Mouse (Mus musculus) CD4-positive, CD25-positive, alpha-beta regulatory T cell, adult 2 months (primary cell): ENCODE results near the gene Sh3rf1.
"Not testable (repeated sequence)": the region's sequence is repeated elsewhere in the genome, so short reads cannot be mapped to it uniquely, and the experiment has no call there.

Experiments
- DNase-seq: peaks from one replicate; pipeline ENCODE4 v3.0.0-alpha.2; 2012; ENCODE audit warnings: low read depth, low spot score

Sh3rf1 gene

GRCm38 (mm10) chr8:61361476-61361875 is 137.8 kb downstream of the Sh3rf1 start:
- no peak for DNase-seq

GRCm38 (mm10) chr8:61362301-61362913 is 138.7 kb downstream of the Sh3rf1 start:
- DNase-seq: no peak

DNA sequence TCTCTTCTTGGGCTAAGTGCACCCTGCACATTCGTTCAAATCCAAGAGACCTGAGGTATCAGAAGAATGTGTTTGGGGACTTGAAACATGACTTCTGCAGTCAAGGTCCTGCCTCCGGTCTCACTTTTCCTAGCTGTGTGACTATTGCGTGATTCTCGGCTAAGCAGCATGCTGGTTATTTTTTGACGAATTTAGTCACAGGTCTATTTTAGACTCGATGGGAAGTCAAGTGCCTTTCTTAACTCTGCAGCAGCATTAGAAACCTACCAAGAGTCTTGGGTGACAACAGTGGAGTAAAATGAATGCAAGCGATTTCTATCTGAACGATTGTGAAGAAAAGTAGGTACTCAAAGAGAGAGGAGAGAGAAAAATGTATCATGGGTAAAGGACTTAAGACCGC is 149.6 kb downstream of the Sh3rf1 start:
- DNase-seq: no peak

DNA sequence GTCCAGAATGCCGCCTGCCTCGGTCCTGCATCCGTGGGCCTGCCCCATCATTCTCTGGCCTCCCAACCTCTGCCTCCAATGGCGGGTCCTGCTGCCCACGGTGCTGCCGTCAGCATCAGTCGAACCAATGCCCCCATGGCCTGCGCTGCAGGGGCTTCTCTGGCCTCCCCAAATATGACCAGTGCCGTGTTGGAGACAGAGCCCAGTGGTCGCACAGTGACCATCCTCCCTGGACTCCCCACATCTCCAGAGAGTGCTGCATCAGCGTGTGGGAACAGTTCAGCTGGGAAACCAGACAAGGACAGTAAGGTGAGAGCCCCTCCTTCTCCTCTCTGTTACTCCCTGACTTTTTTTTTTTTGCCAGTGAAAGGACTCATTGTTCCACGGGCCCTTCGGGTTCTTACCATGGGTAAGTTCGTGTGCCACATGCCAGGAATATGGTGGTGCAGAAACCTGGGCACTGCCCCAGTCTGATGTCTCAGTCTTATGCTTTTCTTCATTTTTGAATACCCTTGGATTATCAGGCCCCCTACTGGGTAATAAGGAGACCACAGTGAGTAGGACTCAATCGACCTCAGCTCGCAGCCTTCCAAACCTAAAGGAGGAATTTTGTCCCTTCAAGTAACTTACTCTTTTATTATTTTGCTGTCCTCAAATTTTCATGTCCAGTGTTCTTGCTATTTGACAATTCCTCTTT is 150.5 kb downstream of the Sh3rf1 start:
- peak; percentile 38 for DNase-seq

- no peak for DNase-seq
These were observed 151.5 kb downstream of the Sh3rf1 start for GRCm38 (mm10) chr8:61375205-61375604.

- no peak for DNase-seq
These were observed 155.4 kb downstream of the Sh3rf1 start for GRCm38 (mm10) chr8:61378847-61379698.

- DNase-seq: peak; percentile 45
These were observed 160.9 kb downstream of the Sh3rf1 start for GRCm38 (mm10) chr8:61384536-61384935.

GRCm38 (mm10) chr8:61385502-61386191 is 162.0 kb downstream of the Sh3rf1 start:
- no peak for DNase-seq

DNA sequence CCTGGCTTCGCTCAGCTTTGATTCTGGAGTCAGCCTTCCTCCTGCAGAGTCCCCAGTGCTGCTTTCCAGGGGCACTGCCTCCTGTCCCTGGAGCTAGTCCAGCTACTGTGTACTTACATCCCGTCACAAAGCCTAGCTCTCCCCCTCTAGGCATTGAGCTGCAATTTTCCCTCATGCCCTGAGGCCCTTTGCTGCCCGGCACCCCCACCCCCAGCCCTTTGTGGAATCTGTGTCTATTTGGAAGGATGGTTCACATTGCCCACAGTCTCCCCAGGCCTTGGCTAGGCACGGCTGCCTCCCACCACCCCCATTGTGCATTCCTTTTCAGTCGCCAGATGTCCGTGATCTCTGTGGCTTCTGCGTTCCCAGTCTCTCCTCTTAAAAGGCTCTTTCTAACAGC is 163.0 kb downstream of the Sh3rf1 start:
- no peak for DNase-seq

GRCm38 (mm10) chr8:61387501-61387963 is 163.9 kb downstream of the Sh3rf1 start:
- DNase-seq: no peak

- DNase-seq: no peak
These were observed 164.7 kb downstream of the Sh3rf1 start for GRCm38 (mm10) chr8:61388341-61388740.

DNA sequence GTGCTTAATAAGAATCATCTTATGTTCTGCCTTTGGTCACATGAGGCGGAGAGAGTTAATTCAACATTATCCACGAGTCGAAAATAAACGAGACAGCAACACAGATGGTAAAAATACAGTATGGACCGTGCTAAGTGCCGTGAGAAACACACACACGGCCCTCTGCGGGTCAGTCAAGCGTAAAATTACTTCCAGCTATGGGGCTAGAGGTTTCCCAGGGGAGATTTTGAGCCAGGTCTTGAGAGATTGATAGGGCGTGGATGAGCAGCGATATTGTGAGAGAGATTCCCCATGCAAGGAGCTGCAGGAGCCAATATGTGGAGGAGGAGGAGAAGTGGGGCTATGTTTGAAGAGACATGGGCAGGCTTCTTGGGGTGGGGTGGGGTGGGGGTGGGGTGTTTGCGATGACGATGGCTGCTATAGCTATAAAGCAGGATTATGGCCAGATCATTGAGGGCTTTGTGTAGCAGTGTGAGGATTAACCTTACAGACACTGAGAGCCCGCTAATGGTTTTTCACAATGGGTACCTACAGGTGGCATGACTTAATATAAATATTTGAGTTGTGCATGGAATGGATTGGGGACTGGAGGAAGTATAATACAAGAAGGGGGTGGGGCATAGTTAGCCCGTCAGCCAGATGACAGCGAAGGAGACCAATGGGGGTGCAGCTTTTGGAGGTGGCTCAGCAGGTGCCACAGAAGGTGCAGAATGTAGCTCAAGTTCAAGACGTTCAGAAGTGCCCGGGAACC is 166.8 kb downstream of the Sh3rf1 start:
- no peak for DNase-seq

GRCm38 (mm10) chr8:61391058-61391434 is 167.4 kb downstream of the Sh3rf1 start:
- no peak for DNase-seq

DNA sequence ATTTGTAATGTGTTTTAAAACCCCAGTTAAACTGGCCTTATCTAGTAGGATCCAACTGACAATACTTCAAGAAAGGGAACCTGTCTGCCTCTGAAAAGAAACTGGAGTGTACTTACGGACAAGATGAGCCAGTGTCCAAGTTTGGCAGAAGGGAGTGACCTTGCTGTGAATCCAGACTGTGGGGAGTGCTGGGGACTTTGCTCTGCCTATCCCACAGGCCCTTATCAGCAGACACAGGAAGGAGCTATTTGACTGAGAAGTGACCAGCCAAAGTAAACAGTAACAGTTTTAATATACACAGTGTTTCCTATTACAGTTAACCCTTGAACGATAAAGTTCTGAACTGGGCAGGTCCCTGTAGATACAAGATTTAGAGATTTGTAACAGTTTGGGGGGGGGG is 173.5 kb downstream of the Sh3rf1 start:
- DNase-seq: no peak

DNA sequence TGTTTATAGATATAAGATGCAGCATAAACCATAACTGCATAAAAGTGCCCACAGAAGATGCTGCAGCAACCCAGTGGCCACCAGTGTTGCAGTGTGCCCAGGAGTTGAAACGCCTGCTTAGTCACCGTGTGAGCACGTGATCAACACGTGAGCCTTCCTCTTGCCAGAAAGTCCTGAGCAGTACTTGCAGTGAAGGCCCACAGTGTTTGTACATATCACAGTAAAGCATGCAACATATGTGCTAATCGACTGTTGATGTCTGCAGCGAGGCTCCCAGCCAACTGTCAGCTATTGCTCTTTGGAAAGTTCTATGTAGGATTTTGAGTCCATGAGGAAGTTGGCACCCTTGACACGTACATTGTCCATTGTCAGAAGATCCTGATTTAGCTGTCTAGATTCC is 174.1 kb downstream of the Sh3rf1 start:
- no peak for DNase-seq

DNA sequence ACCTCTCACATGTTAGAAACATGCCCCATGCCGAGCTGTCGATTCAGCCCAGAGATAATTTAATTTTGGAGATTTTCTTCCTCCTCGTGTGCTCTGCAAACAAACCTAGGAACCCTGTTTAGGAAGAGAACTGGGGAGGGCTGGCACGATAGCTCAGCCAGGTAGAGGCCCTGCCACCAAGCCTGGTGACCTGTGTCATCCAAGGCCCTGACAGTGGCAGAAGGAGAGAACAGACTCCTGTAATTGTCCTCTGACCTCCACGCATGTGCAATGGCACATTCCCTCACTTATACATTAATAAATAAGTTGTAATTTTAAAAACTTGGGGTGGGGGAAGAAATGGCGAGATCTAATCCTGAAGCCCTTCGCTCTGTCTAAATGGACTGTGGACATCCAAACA is 179.2 kb downstream of the Sh3rf1 start:
- no peak for DNase-seq

- no peak for DNase-seq
These were observed 179.8 kb downstream of the Sh3rf1 start for GRCm38 (mm10) chr8:61403266-61404177.

DNA sequence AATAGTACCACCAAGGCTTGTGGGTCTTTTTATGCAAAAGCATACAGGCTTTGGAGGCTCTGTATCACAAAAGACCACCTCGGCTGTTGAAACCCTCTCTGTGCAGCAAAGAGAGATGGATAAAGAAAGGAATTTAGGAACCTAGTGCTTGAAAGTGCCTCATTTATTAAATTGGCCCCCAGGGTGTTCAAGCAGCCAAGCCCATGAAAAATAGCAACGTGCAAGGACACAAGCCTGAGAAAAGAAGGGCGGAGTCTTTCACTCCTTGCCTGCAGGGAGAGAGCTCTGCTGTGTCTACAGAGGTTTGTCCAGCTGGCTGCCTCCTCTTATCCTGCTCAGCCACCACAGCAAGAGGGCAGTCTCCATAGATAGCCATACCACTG is 180.5 kb downstream of the Sh3rf1 start:
- no peak for DNase-seq

DNA sequence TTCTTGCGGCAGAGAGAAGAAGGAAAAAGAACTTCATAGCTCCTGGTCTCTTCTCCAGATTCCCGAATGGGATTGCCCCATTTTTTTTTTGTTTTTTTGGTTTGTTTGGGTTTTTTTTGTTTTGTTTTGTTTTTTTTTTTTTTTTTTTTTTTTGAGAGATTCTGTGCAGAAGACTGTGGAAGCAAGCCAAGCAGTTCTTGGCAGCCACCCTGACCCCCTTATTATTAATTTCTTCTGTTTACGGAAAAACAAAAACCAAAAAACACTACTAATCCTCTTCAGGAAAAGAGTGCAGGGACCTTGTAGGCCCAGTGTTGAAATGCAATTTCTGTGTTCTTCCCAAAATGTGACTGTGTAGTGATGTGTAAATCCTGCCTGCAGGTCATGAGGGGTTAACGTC is 185.4 kb downstream of the Sh3rf1 start:
- DNase-seq: no peak

DNA sequence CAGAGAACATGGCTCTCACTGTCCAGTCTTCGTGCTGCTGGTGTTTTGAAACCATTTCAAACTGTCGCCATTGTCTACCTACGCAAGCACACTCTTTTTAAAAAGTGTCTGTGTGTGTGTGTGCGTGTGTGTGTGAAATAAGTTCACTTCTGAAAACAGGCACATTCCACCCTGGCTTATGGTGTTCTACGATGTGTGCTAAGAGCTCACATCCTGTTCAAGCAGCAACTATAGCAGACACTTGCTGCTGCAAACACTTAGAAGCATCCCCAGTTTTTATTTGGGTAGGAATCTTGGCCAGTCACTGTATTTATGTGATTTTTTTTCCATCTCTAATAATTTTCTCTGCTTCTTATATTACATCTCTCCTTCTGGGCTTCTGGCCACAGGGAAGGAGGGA is 186.0 kb downstream of the Sh3rf1 start:
- not testable (repeated sequence) for DNase-seq
